ENCODE assay signal across 12 mouse cellular contexts in genomic region chr2:50694849-50695248, GRCm38 (mm10).
A peak's percentile ranks its signal among the peaks of the same experiment; 100 is the strongest.
DNase-seq lines count a peak whose midpoint lies in the region; ATAC-seq lines count a peak whose summit lies in the region.
"Had no signal": no experiment of that assay in that cellular context is flagged by ENCODE, and none has a peak within 500 bp of the region (broad histone marks: within the 10 kb centered on the region; RNA-seq: fewer than 3 reads in every experiment).

No protein-coding gene starts in this region.

- H3K4me3 ChIP-seq in forebrain, embryonic 11.5 days (ENCODE audit: low read depth, low read length): no peak overlapping the region
- no peak overlapping the region for H3K4me3 ChIP-seq in liver, embryonic 11.5 days (ENCODE audit: low read depth, low read length)
- H3K4me3 ChIP-seq: liver, embryonic 15.5 days had no signal

- H3K36me3 ChIP-seq in forebrain, embryonic 11.5 days (ENCODE audit: control insufficient read depth, insufficient read depth, low read length): no peaks in the 10 kb centered on the region
- no peaks in the 10 kb centered on the region for H3K36me3 ChIP-seq in liver, embryonic 11.5 days (ENCODE audit: control insufficient read depth, insufficient read depth, low read length)
- H3K36me3 ChIP-seq: G1E; liver, embryonic 15.5 days had no signal

- no peak overlapping the region for H3K9ac ChIP-seq in forebrain, embryonic 11.5 days (ENCODE audit: low read length)
- no peak overlapping the region for H3K9ac ChIP-seq in liver, embryonic 11.5 days (ENCODE audit: low read depth, low read length)
- H3K9ac ChIP-seq: liver, embryonic 15.5 days had no signal

- peak; percentile 16 for DNase-seq in ovary, postnatal 36 days (ENCODE audit: low spot score)
- DNase-seq in ovary, postnatal 14 days (ENCODE audit: low spot score): no peak
- peak; percentile 65 for DNase-seq in forebrain, embryonic 11.5 days (ENCODE audit: low spot score)
- DNase-seq in mesoderm, embryonic 11.5 days (ENCODE audit: low read depth, low spot score): peak; percentile 35
- DNase-seq in liver, embryonic 11.5 days (ENCODE audit: low spot score): no peak
- DNase-seq in liver: no peak
- DNase-seq: cerebellum, adult 9-11 months; kidney, adult 18-20 months; layer of hippocampus, postnatal 36 days had no signal

- H3K4me2 ChIP-seq in forebrain, embryonic 11.5 days (ENCODE audit: low read depth, low read length, severe bottlenecking): no peak overlapping the region
- H3K4me2 ChIP-seq in liver, embryonic 11.5 days: no peak overlapping the region
- H3K4me2 ChIP-seq: liver, embryonic 15.5 days had no signal

- 0 out of 2 replicates have a peak, but pooled peaks cover 8% of the 10 kb centered on the region for H3K4me1 ChIP-seq in forebrain, embryonic 11.5 days (replicated peaks; ENCODE audit: control insufficient read depth, insufficient read depth, low read length)
- no peaks in the 10 kb centered on the region for H3K4me1 ChIP-seq in liver, embryonic 11.5 days (replicated peaks; ENCODE audit: control insufficient read depth, insufficient read depth, low read length)
- H3K4me1 ChIP-seq: liver, embryonic 15.5 days had no signal

- peak; percentile 97 for ATAC-seq in forebrain, embryonic 11.5 days (replicated peaks; ENCODE audit: low FRiP score)
- ATAC-seq in CD4-positive, CD25-positive, alpha-beta regulatory T cell, adult 4 months: no peak
- no peak for ATAC-seq in liver, embryonic 11.5 days (replicated peaks; ENCODE audit: low FRiP score)

- 0 out of 2 replicates have a peak overlapping the region, but pooled peaks have one; percentile 12 for H3K27ac ChIP-seq in forebrain, embryonic 11.5 days (ENCODE audit: low read depth, low read length)
- no peak overlapping the region for H3K27ac ChIP-seq in liver, embryonic 11.5 days (ENCODE audit: low read depth, low read length)
- H3K27ac ChIP-seq: liver, embryonic 15.5 days had no signal

- H3K9me3 ChIP-seq in forebrain, embryonic 11.5 days (ENCODE audit: control insufficient read depth, low read length): no peaks in the 10 kb centered on the region
- H3K9me3 ChIP-seq in liver, embryonic 11.5 days (ENCODE audit: control insufficient read depth, low read length): no peaks in the 10 kb centered on the region
- H3K9me3 ChIP-seq: liver, embryonic 15.5 days had no signal

- WGBS in forebrain, embryonic 11.5 days: 48% methylated on average over 2 of the region's 2 CpGs
- 80% methylated on average over 2 of the region's 2 CpGs for WGBS in liver, embryonic 11.5 days

- H3K27me3 ChIP-seq in forebrain, embryonic 11.5 days (ENCODE audit: control insufficient read depth, insufficient read depth, low read length): no peaks in the 10 kb centered on the region
- H3K27me3 ChIP-seq in liver, embryonic 11.5 days (replicated peaks; ENCODE audit: control insufficient read depth, insufficient read depth, low read length): no peaks in the 10 kb centered on the region
- H3K27me3 ChIP-seq: liver, embryonic 15.5 days had no signal

Comparison
In these comparisons a context has a peak if more than half of its experiments do, and no peak if none do; other contexts are left out.
1. DNase-seq: peak in ovary, postnatal 36 days (single experiment), forebrain, embryonic 11.5 days (single experiment) and mesoderm, embryonic 11.5 days (single experiment); none in ovary, postnatal 14 days (single experiment), liver, embryonic 11.5 days (single experiment) and liver (single experiment).